Mouse (Mus musculus) MEL (cell line): Measurements from ENCODE around the gene Zfp334.

Source experiments
- CTCF ChIP-seq, 3 experiments: IDR thresholded peaks in 2 of 3; conservative IDR thresholded peaks in 1 of 3; 2 replicates each; pipeline ENCODE4 v1.5.1; 2011 to 2012; ENCODE audit warnings: low read length in 3 of 3, low read depth in 2 of 3, mild to moderate bottlenecking in 2 of 3, improper control_type of control experiment in 1 of 3, inconsistent platforms in 1 of 3, mixed read lengths in 1 of 3, moderate library complexity in 1 of 3; ENCODE audit not compliant: control insufficient read depth in 1 of 3, insufficient read depth in 1 of 3, poor library complexity in 1 of 3, severe bottlenecking in 1 of 3
- GATA1 ChIP-seq: IDR thresholded peaks from 2 replicates; pipeline ENCODE4 v1.6.1; 2011; ENCODE audit warnings: low read depth, low read length, improper control_type of control experiment
- HCFC1 ChIP-seq: IDR thresholded peaks from 2 replicates; pipeline ENCODE4 v1.6.1; 2012; ENCODE audit warnings: low read depth, mild to moderate bottlenecking, inconsistent platforms, low read length, improper control_type of control experiment, moderate library complexity
- JUND ChIP-seq: IDR thresholded peaks from 2 replicates; pipeline ENCODE4 v1.6.1; 2011; ENCODE audit warnings: low read depth, mild to moderate bottlenecking, improper control_type of control experiment, low read length
- MAX ChIP-seq: IDR thresholded peaks from 2 replicates; pipeline ENCODE4 v1.6.1; 2011; ENCODE audit warnings: low read length, improper control_type of control experiment
- NELFE ChIP-seq: IDR thresholded peaks from 2 replicates; pipeline ENCODE4 v1.6.1; 2011; ENCODE audit warnings: low read depth, low read length, improper control_type of control experiment
- POLR2A ChIP-seq, 2 experiments: IDR thresholded peaks; 2 replicates each; pipeline ENCODE4 v1.6.1; 2011 to 2012; ENCODE audit warnings: low read length in 2 of 2, mild to moderate bottlenecking in 2 of 2, control low read depth in 1 of 2, improper control_type of control experiment in 1 of 2, low read depth in 1 of 2, moderate library complexity in 1 of 2; ENCODE audit not compliant: control insufficient read depth in 1 of 2, insufficient read depth in 1 of 2, poor library complexity in 1 of 2
- TAL1 ChIP-seq: IDR thresholded peaks from 2 replicates; pipeline ENCODE4 v1.6.1; 2012; ENCODE audit warnings: mild to moderate bottlenecking, inconsistent platforms, low read length, moderate library complexity, mixed read lengths
- UBTF ChIP-seq: IDR thresholded peaks from 2 replicates; pipeline ENCODE4 v1.6.1; 2012; ENCODE audit warnings: low read depth, mild to moderate bottlenecking, inconsistent platforms, low read length, improper control_type of control experiment, moderate library complexity, borderline replicate concordance; ENCODE audit not compliant: insufficient read depth
- USF1 ChIP-seq: IDR thresholded peaks from 2 replicates; pipeline ENCODE4 v1.6.1; 2014; ENCODE audit warnings: low read depth, mild to moderate bottlenecking, inconsistent platforms, low read length, improper control_type of control experiment, moderate library complexity
- USF2 ChIP-seq, 2 experiments: IDR thresholded peaks; 2 replicates each; pipeline ENCODE4 v1.6.1; 2011 to 2012; ENCODE audit warnings: improper control_type of control experiment in 2 of 2, low read length in 2 of 2, borderline replicate concordance in 1 of 2, inconsistent platforms in 1 of 2, low read depth in 1 of 2, mild to moderate bottlenecking in 1 of 2; ENCODE audit not compliant: insufficient read depth in 1 of 2
- ZC3H11A ChIP-seq: IDR thresholded peaks from 2 replicates; pipeline ENCODE4 v1.6.1; 2012; ENCODE audit warnings: low read depth, mild to moderate bottlenecking, inconsistent platforms, low read length, improper control_type of control experiment
- ZKSCAN1 ChIP-seq: IDR thresholded peaks from 2 replicates; pipeline ENCODE4 v1.6.1; 2012; ENCODE audit warnings: low read depth, mild to moderate bottlenecking, inconsistent platforms, low read length, improper control_type of control experiment, moderate library complexity

- TF ChIP-seq ZKSCAN1 (no peak), CTCF (IDR thresholded peaks at IDR 0.05 in 2 of 3, conservative IDR thresholded peaks at IDR 0.05 in 1 of 3; ENCODE audit: control insufficient read depth in 1 of 3, insufficient read depth in 1 of 3, low read depth in 2 of 3, low read length in 3 of 3, poor library complexity in 1 of 3, severe bottlenecking in 1 of 3) (no peak), HCFC1 (no peak), NELFE (no peak), USF1 (no peak), GATA1 (no peak), POLR2A (IDR thresholded peaks at IDR 0.05; ENCODE audit: control insufficient read depth in 1 of 2, insufficient read depth in 1 of 2, low read depth in 1 of 2, low read length in 2 of 2, poor library complexity in 1 of 2) (no peak), TAL1 (no peak), UBTF (no peak), USF2 (IDR thresholded peaks at IDR 0.05; ENCODE audit: borderline replicate concordance in 1 of 2, insufficient read depth in 1 of 2, low read depth in 1 of 2, low read length in 2 of 2) (no peak), ZC3H11A (no peak), MAX (no peak), JUND (no peak)
Observed at GRCm38 (mm10) chr2:165417291-165417690, 29.2 kb upstream of the Zfp334 start.
